Mouse (Mus musculus) CH12.LX (cell line): ENCODE data around the gene Slc4a4. TPM values are rescaled to one million over a fixed set of nuclear protein-coding genes. Genes with fewer than 3 reads are reported as not detected.

Source experiments
- DNase-seq: peaks from one replicate; pipeline ENCODE4 v3.0.0-alpha.2; 2013; ENCODE audit errors: extremely low read depth
- H3K27ac ChIP-seq: 2 replicates; pipeline ENCODE4 v1.5.1; 2012; ENCODE audit warnings: low read depth, mild to moderate bottlenecking, control low read depth, moderate library complexity; ENCODE audit not compliant: insufficient read depth
- H3K27me3 ChIP-seq: replicated peaks from 2 replicates; pipeline ENCODE3; 2012; ENCODE audit warnings: inconsistent platforms
- H3K36me3 ChIP-seq, 2 experiments: replicated peaks in 1 of 2; 2 replicates each; pipeline versions ENCODE3 to v1.6.1; 2012; ENCODE audit warnings: inconsistent platforms in 1 of 2, low read length in 1 of 2, mild to moderate bottlenecking in 1 of 2, mixed read lengths in 1 of 2, moderate library complexity in 1 of 2; ENCODE audit not compliant: control insufficient read depth in 1 of 2, insufficient read depth in 1 of 2
- H3K4me1 ChIP-seq, 2 experiments: 2 replicates each; pipeline ENCODE4 v1.6.1; 2012; ENCODE audit warnings: inconsistent platforms in 1 of 2, moderate library complexity in 1 of 2; ENCODE audit not compliant: insufficient read depth in 2 of 2, control insufficient read depth in 1 of 2
- H3K4me2 ChIP-seq: 2 replicates; pipeline ENCODE4 v1.6.1; 2012; ENCODE audit warnings: low read depth, mild to moderate bottlenecking, control low read depth; ENCODE audit not compliant: poor library complexity, insufficient read depth, severe bottlenecking
- H3K4me3 ChIP-seq, 3 experiments: fragments of 150-350 bp in 1 of 3; sonication (generic) in 1 of 3; replicated peaks in 1 of 3; 2 replicates each; pipeline versions ENCODE3 to v1.5.1; 2011 to 2012; ENCODE audit warnings: low read depth in 2 of 3, low read length in 2 of 3, mild to moderate bottlenecking in 2 of 3, moderate library complexity in 2 of 3, control low read depth in 1 of 3, improper control_type of control experiment in 1 of 3, inconsistent platforms in 1 of 3, mixed read lengths in 1 of 3; ENCODE audit not compliant: poor library complexity in 1 of 3
- H3K79me2 ChIP-seq: replicated peaks from 2 replicates; pipeline ENCODE4 v1.6.1; 2012; ENCODE audit warnings: mild to moderate bottlenecking, moderate library complexity; ENCODE audit not compliant: control insufficient read depth, poor library complexity, insufficient read depth, severe bottlenecking; ENCODE audit errors: extremely low read depth
- H3K9ac ChIP-seq: 2 replicates; pipeline ENCODE4 v1.6.1; 2012; ENCODE audit warnings: low read depth, mild to moderate bottlenecking, control low read depth, moderate library complexity; ENCODE audit not compliant: insufficient read depth
- H3K9me3 ChIP-seq: replicated peaks from 2 replicates; pipeline ENCODE3; 2012; ENCODE audit warnings: low read length, inconsistent platforms, mixed read lengths
- BHLHE40 ChIP-seq: IDR thresholded peaks from 2 replicates; pipeline ENCODE4 v1.6.1; 2011; ENCODE audit warnings: mild to moderate bottlenecking, low read depth, low read length, improper control_type of control experiment
- CHD2 ChIP-seq: IDR thresholded peaks from 2 replicates; pipeline ENCODE4 v1.6.1; 2011; ENCODE audit warnings: low read length, improper control_type of control experiment
- CTCF ChIP-seq, 2 experiments: IDR thresholded peaks in 1 of 2; conservative IDR thresholded peaks in 1 of 2; 2 replicates each; pipeline ENCODE4 v1.5.1; 2011 to 2012; ENCODE audit warnings: low read depth in 2 of 2, low read length in 2 of 2, improper control_type of control experiment in 1 of 2, inconsistent platforms in 1 of 2, mild to moderate bottlenecking in 1 of 2, moderate library complexity in 1 of 2
- ELF1 ChIP-seq: IDR thresholded peaks from 2 replicates; pipeline ENCODE4 v1.6.1; 2014; ENCODE audit warnings: low read depth, mild to moderate bottlenecking, inconsistent platforms, low read length, improper control_type of control experiment
- EP300 ChIP-seq: IDR thresholded peaks from 2 replicates; pipeline ENCODE4 v1.6.1; 2011; ENCODE audit warnings: low read length, improper control_type of control experiment
- ETS1 ChIP-seq: conservative IDR thresholded peaks from 2 replicates; pipeline ENCODE4 v1.6.1; 2012; ENCODE audit warnings: low read depth, mild to moderate bottlenecking, inconsistent platforms, low read length, improper control_type of control experiment, moderate library complexity
- GABPA ChIP-seq: IDR thresholded peaks from 2 replicates; pipeline ENCODE4 v1.6.1; 2012; ENCODE audit warnings: low read depth, low read length, improper control_type of control experiment, inconsistent platforms; ENCODE audit not compliant: insufficient replicate concordance
- HCFC1 ChIP-seq: IDR thresholded peaks from 2 replicates; pipeline ENCODE4 v1.6.1; 2012; ENCODE audit warnings: low read depth, mild to moderate bottlenecking, inconsistent platforms, low read length, improper control_type of control experiment
- IRF4 ChIP-seq: IDR thresholded peaks from 2 replicates; pipeline ENCODE4 v1.6.1; 2014; ENCODE audit warnings: low read depth, mild to moderate bottlenecking, inconsistent platforms, low read length, improper control_type of control experiment
- JUN ChIP-seq: IDR thresholded peaks from 2 replicates; pipeline ENCODE4 v1.6.1; 2011; ENCODE audit warnings: low read depth, mild to moderate bottlenecking, low read length, improper control_type of control experiment, moderate library complexity; ENCODE audit not compliant: insufficient read depth
- JUND ChIP-seq: conservative IDR thresholded peaks from 2 replicates; pipeline ENCODE4 v1.6.1; 2011; ENCODE audit warnings: low read depth, low read length, improper control_type of control experiment
- KAT2A ChIP-seq: IDR thresholded peaks from 2 replicates; pipeline ENCODE4 v1.6.1; 2012; ENCODE audit warnings: low read length, improper control_type of control experiment, inconsistent platforms; ENCODE audit not compliant: insufficient replicate concordance
- MEF2A ChIP-seq: IDR thresholded peaks from 2 replicates; pipeline ENCODE4 v1.6.1; 2014; ENCODE audit warnings: low read depth, mild to moderate bottlenecking, inconsistent platforms, low read length, improper control_type of control experiment, borderline replicate concordance
- POLR2A ChIP-seq: IDR thresholded peaks from 2 replicates; pipeline ENCODE4 v1.6.1; 2011; ENCODE audit warnings: low read depth, mild to moderate bottlenecking, improper control_type of control experiment, low read length
- TBP ChIP-seq: conservative IDR thresholded peaks from 2 replicates; pipeline ENCODE4 v1.6.1; 2011; ENCODE audit warnings: low read depth, low read length, improper control_type of control experiment
- UBTF ChIP-seq: IDR thresholded peaks from 2 replicates; pipeline ENCODE4 v1.6.1; 2012; ENCODE audit warnings: low read depth, mild to moderate bottlenecking, inconsistent platforms, low read length, improper control_type of control experiment, moderate library complexity
- USF1 ChIP-seq: IDR thresholded peaks from 2 replicates; pipeline ENCODE4 v1.6.1; 2014; ENCODE audit warnings: low read depth, mild to moderate bottlenecking, inconsistent platforms, low read length, improper control_type of control experiment
- ZKSCAN1 ChIP-seq: IDR thresholded peaks from 2 replicates; pipeline ENCODE4 v1.6.1; 2012; ENCODE audit warnings: low read depth, inconsistent platforms, low read length, improper control_type of control experiment, borderline replicate concordance
- ZNF384 ChIP-seq: IDR thresholded peaks from 2 replicates; pipeline ENCODE4 v1.6.1; 2012; ENCODE audit warnings: low read depth, low read length, improper control_type of control experiment, inconsistent platforms
- dilution Hi-C: fragments of 300-500 bp; cut with MboI; formaldehyde crosslinking; loops from 2 replicates; pipeline ENCODE4 v1.14.3; 2020; ENCODE audit warnings: low sequenced_read_pairs; ENCODE audit not compliant: extremely low pct_unique_long_range_greater_than_20kb, extremely low pct_ligation_motif_present
- in situ Hi-C: fragments of 300-500 bp; cut with MboI; formaldehyde crosslinking; loops from 3 replicates; pipeline ENCODE4 v1.14.3; 2019; ENCODE audit warnings: low sequenced_read_pairs, low pct_ligation_motif_present, low pct_unique_long_range_greater_than_20kb, mixed read lengths
- polyA plus RNA-seq: library from polyadenylated mRNA; unstranded; fragments of >175 nt; gene quantifications from 2 replicates; pipeline ENCODE4 v1.2.1, GENCODE M21; 2012; ENCODE audit warnings: low read depth; ENCODE audit not compliant: insufficient read length
- total RNA-seq, 2 experiments: library from RNA; depleted of rRNA; stranded (reverse); fragments of 300-350 nt in 1 of 2; fragments of >200 nt in 1 of 2; gene quantifications; 2 replicates each; pipeline ENCODE4 v1.2.3; 2012 to 2014

Gene Slc4a4
- total and polyA plus RNA-seq, 3 experiments: not detected

GRCm38 (mm10) chr5:88981243-88982014 is 94.8 kb downstream of the Slc4a4 start:
- Histone ChIP-seq H3K79me2 (no peaks in the 10 kb centered on the region), H3K27me3 (no peaks in the 10 kb centered on the region), H3K4me2 (peak overlapping the region; percentile 38; the same call in 1 of the 2 replicates), H3K9me3 (no peaks in the 10 kb centered on the region), H3K4me3 (no peak overlapping the region), H3K36me3 (no peaks in the 10 kb centered on the region), H3K9ac (0 out of 2 replicates have a peak overlapping the region, but pooled peaks have one; percentile 4), H3K4me1 (peaks cover 3 to 18% of the 10 kb centered on the region in 2 experiments; a peak in 3 of 4 replicates), H3K27ac (no peak overlapping the region)
- TF ChIP-seq ELF1 (no peak), TBP (0 out of 2 replicates have a peak, but pooled peaks have one; percentile 39), EP300 (peak; percentile 20; the same call in 1 of the 2 replicates)
- DNase-seq: peak; percentile 73
- dilution Hi-C loops: no loop called here
- in situ Hi-C loops: no loop called here

- in situ Hi-C loops (no loop called here), dilution Hi-C loops (no loop called here)
- peaks cover 3 to 18% of the 10 kb centered on the region in 2 experiments; a peak in 3 of 4 replicates for H3K4me1 ChIP-seq
- H3K27ac ChIP-seq: no peak overlapping the region
- no peaks in the 10 kb centered on the region for H3K27me3 ChIP-seq
- H3K9ac ChIP-seq: no peak overlapping the region
- no peaks in the 10 kb centered on the region for H3K36me3 ChIP-seq
- H3K9me3 ChIP-seq: no peaks in the 10 kb centered on the region
- no peaks in the 10 kb centered on the region for H3K79me2 ChIP-seq
- H3K4me2 ChIP-seq: no peak overlapping the region; the same call in 1 of the 2 replicates
- no peak overlapping the region for H3K4me3 ChIP-seq
- TF ChIP-seq KAT2A: no peak
- TF ChIP-seq IRF4: no peak
- TF ChIP-seq CHD2: no peak
- TF ChIP-seq ELF1: no peak
- TF ChIP-seq GABPA: no peak
- no peak for TF ChIP-seq ZNF384
- TF ChIP-seq JUN: no peak
- no peak for TF ChIP-seq HCFC1
- TF ChIP-seq ETS1: no peak
- TF ChIP-seq CTCF (conservative IDR thresholded peaks at IDR 0.05 in 1 of 2, IDR thresholded peaks at IDR 0.05 in 1 of 2; ENCODE audit: low read depth in 2 of 2, low read length in 2 of 2): no peak
- TF ChIP-seq ZKSCAN1: no peak
- TF ChIP-seq BHLHE40: no peak
- no peak for TF ChIP-seq USF1
- no peak for TF ChIP-seq MEF2A
- no peak for TF ChIP-seq POLR2A
- no peak for TF ChIP-seq UBTF
- no peak for TF ChIP-seq JUND
- DNase-seq: no peak
Measured at GRCm38 (mm10) chr5:88982040-88982736, 95.6 kb downstream of the Slc4a4 start.
